Mouse (Mus musculus): ENCODE results near the gene Grid1.

DNA sequence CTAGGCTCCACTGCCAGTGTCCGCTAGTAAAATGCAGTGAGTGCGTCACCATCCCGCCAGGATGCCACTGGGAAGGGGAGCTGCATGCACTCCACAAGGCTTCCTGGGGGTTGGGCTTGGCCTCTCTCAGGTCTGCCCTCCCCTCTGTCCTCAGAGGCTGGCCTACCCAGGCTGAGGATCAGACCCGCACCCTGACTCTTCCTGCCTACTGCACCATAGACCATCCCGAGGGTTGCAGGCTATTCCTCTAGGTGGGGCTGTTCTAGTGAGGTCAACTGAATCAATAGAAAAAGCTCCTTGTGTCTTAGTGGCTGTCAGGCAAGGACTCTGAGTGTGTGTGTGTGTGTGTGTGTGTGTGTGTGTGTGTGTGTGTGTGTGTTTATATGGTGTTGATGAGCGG, 19.1 kb downstream of the Grid1 start:
- TF ChIP-seq EP300 (IDR thresholded peaks at IDR 0.05) (no peak), CTCF (IDR thresholded peaks at IDR 0.05) (no peak)

Measured in lung, postnatal 0 days (tissue).